Mouse (Mus musculus) kidney, postnatal 14 days (tissue): ENCODE measurements around the gene Pyroxd1.
"Not testable (repeated sequence)": the region's sequence is repeated elsewhere in the genome, so short reads cannot be mapped to it uniquely, and the experiment has no call there.

Source experiments
- DNase-seq: peaks from one replicate; pipeline ENCODE4 v3.0.0; 2022; ENCODE audit warnings: mixed read lengths

Pyroxd1 gene

GRCm38 (mm10) chr6:142345440-142346038, at the start of gene Pyroxd1:
Gene Pyroxd1 (plus strand): TSS chr6:142345654.
- peak; percentile 91 for DNase-seq

GRCm38 (mm10) chr6:142298098-142298497, 47.4 kb upstream of the Pyroxd1 start, which contains the start of gene Iapp:
Gene Iapp (plus strand): TSS chr6:142298423.
- no peak for DNase-seq

- no peak for DNase-seq
These were observed 40.4 kb upstream of the Pyroxd1 start for GRCm38 (mm10) chr6:142305076-142305475.

GRCm38 (mm10) chr6:142314285-142314684, 31.2 kb upstream of the Pyroxd1 start:
- no peak for DNase-seq

- DNase-seq, result no peak
These were observed 28.3 kb upstream of the Pyroxd1 start for GRCm38 (mm10) chr6:142317106-142317505.

- DNase-seq, result no peak
These were observed 22.6 kb upstream of the Pyroxd1 start, which contains the start of gene Slco1a5 for GRCm38 (mm10) chr6:142322881-142323280. Gene Slco1a5 (minus strand): TSS chr6:142322981.

- no peak for DNase-seq
These were observed 18.9 kb upstream of the Pyroxd1 start for GRCm38 (mm10) chr6:142326598-142326997.

GRCm38 (mm10) chr6:142329201-142329600, 16.3 kb upstream of the Pyroxd1 start:
- no peak for DNase-seq

- no peak for DNase-seq
These were observed 6.5 kb upstream of the Pyroxd1 start for GRCm38 (mm10) chr6:142338961-142339360.

GRCm38 (mm10) chr6:142339576-142339975, 5.9 kb upstream of the Pyroxd1 start:
- DNase-seq, result no peak

GRCm38 (mm10) chr6:142343561-142343960, 1.9 kb upstream of the Pyroxd1 start:
- DNase-seq, result peak; percentile 48

- DNase-seq, result no peak
These were observed 992 bp downstream of the Pyroxd1 start for GRCm38 (mm10) chr6:142346181-142347110.

GRCm38 (mm10) chr6:142347431-142348385, 2.3 kb downstream of the Pyroxd1 start:
- DNase-seq, result peak; percentile 49

GRCm38 (mm10) chr6:142352099-142352498, 6.6 kb downstream of the Pyroxd1 start:
- DNase-seq, result not testable (repeated sequence)

- DNase-seq, result no peak
These were observed 11.7 kb downstream of the Pyroxd1 start for GRCm38 (mm10) chr6:142357106-142357505.

GRCm38 (mm10) chr6:142362036-142362435, 16.6 kb downstream of the Pyroxd1 start:
- no peak for DNase-seq

- no peak for DNase-seq
These were observed 17.6 kb downstream of the Pyroxd1 start for GRCm38 (mm10) chr6:142363019-142363576.

GRCm38 (mm10) chr6:142365742-142366472, 20.5 kb downstream of the Pyroxd1 start:
- DNase-seq, result no peak

- no peak for DNase-seq
These were observed 21.1 kb downstream of the Pyroxd1 start for GRCm38 (mm10) chr6:142366473-142367018.

- no peak for DNase-seq
These were observed 22.1 kb downstream of the Pyroxd1 start for GRCm38 (mm10) chr6:142367565-142367964.

- DNase-seq, result no peak
These were observed 24.1 kb downstream of the Pyroxd1 start for GRCm38 (mm10) chr6:142369568-142369967.
